Mouse (Mus musculus): ENCODE measurements around the gene 3830417A13Rik. TPM values are rescaled to one million over a fixed set of nuclear protein-coding genes. Genes with fewer than 3 reads are reported as not detected.

The 3830417A13Rik gene
- not detected for polyA plus RNA-seq (2017; shearing (Covaris generic))

DNA sequence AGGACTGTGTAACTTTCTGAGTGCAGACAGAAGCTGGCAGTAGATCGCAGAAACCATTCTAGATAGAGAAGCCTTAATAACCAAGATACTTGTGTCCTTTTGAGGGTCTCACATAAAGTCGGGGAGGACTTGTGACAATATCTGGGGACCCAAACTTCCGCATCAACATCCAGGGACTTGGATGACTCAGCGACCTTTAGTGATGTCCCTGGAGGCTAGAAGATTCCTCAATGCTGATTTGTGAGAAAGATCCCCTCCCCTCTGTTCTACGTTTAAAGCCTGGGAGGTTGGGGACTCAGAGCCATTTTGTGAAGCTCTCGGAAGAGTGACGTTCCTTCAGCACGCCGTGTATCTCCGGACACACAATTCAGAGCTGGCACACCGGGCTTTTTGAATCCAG lies at the start of gene 3830417A13Rik:
TSS of gene 3830417A13Rik (plus strand) at position 301 of the 400 bp plus-strand sequence.

GRCm38 (mm10) chrX:64152098-64152497 lies 21.2 kb upstream of the 3830417A13Rik start, which contains the start of gene Gm6760:
Gene Gm6760 (minus strand): TSS chrX:64152198.

Other genes starting within 250 kb of the 3830417A13Rik start
- not detected for gene Gm6760, start 21.4 kb upstream of the 3830417A13Rik start, polyA plus RNA-seq (2017; shearing (Covaris generic))
- not detected for gene Slitrk4, start 103.4 kb downstream of the 3830417A13Rik start, polyA plus RNA-seq (2017; shearing (Covaris generic))